Mouse (Mus musculus) brain, embryonic 14.5 days (tissue): ENCODE results near the gene Hoxd13.

Experiments used
- CTCF ChIP-seq: fragments of 200-500 bp; IDR thresholded peaks from 2 replicates; pipeline ENCODE4 v1.5.1; 2012; ENCODE audit warnings: inconsistent platforms, mild to moderate bottlenecking, moderate library complexity, borderline replicate concordance; ENCODE audit not compliant: insufficient read depth, insufficient read length; ENCODE audit errors: extremely low read depth
- POLR2A ChIP-seq: fragments of 200-500 bp; IDR thresholded peaks from 2 replicates; pipeline ENCODE4 v1.6.1; 2012; ENCODE audit warnings: mild to moderate bottlenecking, inconsistent platforms, borderline replicate concordance; ENCODE audit not compliant: poor library complexity, insufficient read depth, insufficient read length, severe bottlenecking; ENCODE audit errors: extremely low read depth

GRCm38 (mm10) chr2:74667191-74667841, 794 bp upstream of the Hoxd13 start:
- TF ChIP-seq CTCF (no peak), POLR2A (no peak)
